Mouse (Mus musculus) right cerebral cortex, adult 2 months (tissue): ENCODE measurements around the gene S100a14.
A peak's percentile ranks its signal among the peaks of the same experiment; 100 is the strongest.

Source experiments
- DNase-seq, 2 experiments: peaks; one replicate each; pipeline ENCODE4 v3.0.0; 2021 to 2022; ENCODE audit warnings: low spot score in 2 of 2

S100a14 gene

DNA sequence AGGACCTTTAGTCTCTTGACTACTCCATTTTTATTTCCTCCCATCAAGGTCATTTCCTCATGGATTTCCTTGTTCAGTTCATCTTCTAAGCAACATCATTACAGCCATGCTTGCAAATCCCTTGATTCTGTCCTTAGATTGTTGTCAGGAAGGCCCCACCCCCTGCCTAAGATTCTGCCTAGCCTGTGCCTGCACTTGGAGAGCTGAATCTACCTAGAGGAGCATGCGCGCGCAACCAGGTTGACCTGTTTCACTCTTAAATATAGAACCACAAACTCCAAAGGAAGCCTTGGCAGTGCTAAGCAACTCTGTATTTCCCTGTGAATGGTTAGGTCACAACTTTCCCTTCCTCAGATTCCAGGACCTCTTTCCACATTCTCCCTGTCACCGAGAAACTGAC is 8.9 kb upstream of the S100a14 start:
- DNase-seq: no peak

DNA sequence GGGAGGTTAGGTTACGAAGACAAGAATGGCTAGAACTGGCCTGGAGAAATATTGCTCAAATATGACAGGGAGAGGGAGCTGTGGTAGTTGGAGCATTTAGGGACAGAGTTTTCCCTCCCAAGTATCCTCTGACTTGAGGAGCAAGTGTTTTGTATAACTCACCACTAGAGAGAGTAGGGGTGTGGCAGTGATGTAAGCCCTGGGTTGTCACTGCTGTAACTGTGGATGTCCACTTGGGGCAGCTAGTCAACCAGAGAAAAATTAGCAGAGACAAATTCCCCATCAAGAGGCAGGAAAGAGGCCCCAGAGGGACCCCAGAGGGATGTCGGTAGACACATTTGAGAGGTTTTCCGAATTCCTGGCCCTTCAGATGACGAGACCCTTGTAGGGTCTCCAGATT is 1.2 kb upstream of the S100a14 start:
- DNase-seq: peak in 1 of 2 experiments; percentile 44

DNA sequence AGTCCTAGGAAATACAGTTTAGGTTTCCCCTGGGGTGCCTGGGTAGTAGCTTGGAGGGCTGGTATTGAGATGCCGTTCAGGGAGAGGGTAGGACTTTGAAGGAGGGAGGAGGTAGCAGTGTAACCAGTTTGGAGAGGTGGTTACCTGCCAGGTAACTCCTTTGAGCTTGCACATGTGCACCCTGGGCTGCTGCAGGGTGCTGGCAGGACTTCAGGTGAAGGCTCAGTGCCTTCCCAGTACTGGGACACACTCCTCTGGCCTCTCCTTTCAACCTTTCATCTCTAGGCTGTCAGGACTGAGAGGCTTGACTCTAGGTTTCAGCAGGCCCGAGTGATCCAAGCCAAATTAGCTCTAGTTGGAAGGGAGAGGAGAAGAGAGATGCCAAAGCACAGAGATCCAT is 580 bp upstream of the S100a14 start:
- no peak for DNase-seq

DNA sequence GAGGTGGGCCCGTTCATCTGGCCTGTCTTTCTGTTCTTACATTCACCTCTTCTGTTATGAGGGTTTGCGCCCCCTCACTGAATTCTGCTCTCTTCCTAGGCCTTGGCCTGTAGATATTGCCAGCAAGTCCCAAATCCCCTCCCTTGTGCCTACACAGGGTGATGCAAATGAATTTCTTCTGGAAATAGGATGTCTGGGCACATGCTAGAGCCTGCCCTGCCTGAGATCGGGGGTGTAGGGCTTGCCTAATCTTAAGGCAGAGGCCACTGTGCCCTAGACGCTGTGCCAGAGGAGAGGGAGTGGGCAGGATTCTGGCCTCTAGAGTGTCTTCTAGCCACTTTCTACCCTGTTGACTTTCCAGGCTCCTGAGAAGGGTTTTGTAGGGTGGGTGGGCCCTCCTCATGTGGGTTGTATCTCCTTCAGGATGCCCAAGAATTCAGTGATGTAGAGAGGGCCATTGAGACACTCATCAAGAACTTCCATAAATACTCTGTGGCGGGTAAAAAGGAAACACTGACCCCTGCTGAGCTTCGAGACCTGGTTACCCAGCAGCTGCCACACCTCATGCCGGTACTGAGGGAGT is 726 bp downstream of the S100a14 start:
- DNase-seq: no peak

DNA sequence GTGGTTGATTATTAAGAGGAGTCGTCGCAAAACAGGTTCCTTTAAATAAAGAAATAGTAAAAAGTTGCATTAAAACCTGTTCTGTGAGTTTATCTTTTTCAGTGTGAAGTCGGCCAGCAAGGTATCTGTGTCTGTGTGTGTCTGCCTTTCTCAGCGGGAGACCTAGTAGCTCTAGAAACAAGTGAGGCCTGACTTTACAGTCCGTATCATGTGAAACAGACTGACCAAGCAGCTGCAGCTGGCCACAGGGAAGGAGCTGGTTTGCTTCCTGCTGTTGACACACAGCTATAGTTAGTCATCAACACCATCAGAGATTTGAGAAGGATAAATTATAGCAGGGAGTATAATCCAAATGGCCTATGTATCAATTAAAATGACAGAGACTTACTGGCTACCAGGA is 5.1 kb downstream of the S100a14 start:
- DNase-seq: no peak

DNA sequence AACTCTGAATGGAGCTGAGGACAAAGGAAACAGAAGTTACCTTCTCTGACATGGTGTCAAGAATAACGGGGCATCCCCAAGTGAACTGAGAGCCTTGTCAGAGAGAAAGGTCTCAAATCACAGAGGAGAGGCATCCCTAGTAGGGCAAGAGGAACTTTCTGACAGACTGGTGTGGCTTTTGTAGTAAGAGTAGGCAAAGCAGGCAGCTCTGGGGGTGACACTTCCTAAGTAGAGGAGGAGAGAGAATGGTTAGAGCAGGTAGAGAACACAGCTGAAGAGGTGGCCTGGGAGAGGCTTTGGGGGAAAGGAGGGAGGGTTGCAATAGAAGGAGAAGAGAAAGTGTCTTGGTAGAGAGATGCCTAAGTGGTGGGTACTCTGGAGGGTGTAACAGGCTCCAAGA is 8.8 kb downstream of the S100a14 start:
- DNase-seq: no peak

DNA sequence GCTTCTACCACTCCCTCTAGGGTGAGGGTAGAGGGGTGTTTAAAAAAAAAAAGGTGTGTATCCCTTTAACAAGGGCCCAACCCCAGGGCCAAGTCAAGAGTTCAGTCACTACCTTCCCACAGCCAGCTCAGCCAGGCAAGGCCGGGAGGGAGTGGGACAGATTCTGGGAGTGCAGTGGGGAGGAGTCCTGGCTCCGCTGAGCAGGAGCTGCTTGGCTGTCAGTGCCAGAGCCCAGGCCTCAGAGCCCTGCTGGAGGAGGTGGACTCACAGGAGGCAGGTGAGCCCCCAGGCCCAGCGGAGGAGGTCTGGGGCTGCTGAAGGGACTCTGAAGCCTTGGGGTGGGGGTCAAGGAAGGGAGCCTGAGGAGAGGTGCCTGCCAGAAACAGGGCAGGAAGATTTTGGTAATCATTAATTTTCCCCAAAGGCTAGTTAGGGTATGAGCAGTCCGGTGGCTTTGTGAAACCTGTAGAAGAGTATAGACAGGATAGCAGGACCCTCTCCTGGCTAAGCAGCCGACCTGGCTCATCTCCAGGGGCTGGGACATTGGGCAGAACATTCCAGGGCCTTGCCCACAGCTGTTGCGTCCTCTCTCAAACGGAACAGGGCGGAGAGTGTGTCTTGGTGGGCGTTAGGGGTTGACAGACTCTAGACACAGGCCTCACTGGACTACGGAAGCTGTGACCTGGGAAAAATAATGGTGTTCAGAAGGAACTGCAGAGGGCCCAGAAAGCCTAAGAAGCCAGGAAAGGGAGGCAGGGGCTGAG is 10.7 kb downstream of the S100a14 start, which contains the start of gene S100a16:
S100a16 (plus strand) TSS at position 114 of the 764 bp plus-strand sequence.
- DNase-seq: no peak

DNA sequence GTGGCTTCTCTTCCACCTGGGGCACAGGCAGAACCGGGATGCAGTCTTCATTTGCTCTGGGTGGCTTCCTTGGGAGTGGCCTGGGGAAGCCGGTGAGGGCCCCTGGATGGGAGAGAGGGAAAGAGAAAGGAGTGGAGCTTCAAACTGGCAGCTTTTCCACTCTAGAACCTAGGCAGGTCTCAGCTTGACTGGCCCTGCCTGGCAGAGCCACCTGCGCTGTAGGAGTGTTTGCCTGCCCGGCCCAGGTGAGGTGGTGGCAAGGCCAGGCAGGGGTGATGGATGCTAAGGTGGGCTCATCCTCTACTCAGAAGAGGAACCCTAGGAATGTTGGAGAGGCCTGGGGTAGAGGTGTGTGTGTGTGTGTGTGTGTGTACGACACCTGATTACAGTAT is 11.2 kb downstream of the S100a14 start:
- DNase-seq: no peak

DNA sequence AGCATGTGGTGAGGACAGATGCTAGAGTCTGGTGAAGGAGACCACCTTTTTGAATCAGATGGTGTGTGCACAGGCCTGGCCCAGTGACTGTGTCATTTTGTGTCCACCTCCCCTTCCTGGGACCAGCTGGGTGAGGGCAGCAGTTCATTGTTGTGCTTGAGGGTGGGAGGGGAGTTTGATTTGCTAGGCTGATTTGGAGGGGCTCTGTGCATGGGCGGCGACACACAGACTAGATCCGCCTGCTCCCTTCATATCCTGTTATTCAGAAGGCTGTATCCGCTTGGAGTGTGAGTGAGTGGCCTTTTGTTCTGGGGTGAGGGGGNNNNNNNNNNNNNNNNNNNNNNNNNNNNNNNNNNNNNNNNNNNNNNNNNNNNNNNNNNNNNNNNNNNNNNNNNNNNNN is 14.2 kb downstream of the S100a14 start:
- DNase-seq: no peak

DNA sequence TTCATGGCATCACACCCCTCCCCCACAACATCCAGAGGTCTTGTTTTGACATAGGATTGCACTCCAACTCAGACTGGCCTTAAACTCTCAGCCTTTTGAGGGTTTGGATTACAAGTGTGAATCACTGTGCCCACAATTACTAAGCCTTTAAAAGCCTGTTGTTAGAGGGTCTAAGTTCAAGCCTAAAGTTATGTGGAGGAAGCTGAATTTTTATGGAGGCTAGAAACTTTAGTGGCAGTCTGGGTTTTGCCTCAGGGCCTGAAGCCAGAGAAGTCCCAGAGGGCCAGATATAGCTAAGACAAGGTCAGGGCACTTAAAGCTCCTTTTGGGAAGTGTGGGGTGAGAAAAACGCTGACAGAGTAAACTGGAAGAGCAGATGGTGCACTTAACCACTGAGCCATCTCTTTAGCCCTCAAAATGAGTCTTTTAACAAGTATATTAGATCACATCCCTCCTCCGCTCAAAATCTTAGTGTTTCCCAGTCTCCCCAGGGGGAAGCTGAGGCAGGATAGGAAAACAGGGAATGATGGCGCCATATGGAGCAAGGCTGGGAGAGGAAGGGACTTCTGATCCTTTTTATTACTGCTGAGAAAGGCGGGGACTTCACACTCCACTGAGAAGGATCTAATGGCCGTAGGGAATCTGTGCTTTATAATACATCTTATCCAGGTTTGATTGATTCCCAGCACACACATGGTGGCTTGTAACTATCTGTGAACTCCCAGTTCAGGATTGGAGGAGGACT is 23.2 kb downstream of the S100a14 start:
- no peak for DNase-seq

DNA sequence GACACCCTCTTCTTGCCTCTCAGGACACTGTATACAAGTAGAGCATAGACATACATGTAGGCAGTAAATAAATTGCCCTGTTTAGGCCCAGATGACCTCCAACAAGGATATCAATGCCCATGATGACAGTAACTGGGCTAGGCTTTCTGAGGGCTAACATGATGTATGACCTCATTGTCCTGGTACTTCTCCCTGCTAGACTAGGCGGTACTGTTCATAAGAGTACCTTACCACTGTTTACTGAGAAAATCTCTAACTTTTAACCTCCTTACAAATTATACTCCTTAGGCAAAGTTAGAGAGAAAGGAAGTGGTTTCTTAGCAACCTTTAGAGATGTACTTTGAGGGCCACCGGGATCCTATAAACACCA is 23.8 kb downstream of the S100a14 start:
- DNase-seq: no peak

DNA sequence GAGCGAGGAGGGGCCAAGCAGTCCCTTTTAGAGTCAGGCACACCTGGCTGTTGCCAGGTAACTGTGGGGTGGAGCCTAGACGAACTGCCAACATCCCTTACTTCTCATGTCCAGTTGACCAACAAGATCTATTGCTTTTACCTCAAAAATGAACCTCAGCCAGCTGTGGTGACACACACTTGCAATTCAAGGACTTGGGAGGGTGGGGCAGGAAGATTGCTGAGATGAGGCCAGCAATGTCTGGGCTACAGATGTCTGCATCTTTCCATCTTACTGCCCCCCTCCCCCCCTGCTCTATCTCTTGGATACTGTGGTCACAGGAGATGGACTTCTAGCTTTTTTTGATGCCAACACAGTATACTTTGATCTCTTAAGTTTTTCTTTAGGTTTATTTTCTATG is 25.6 kb downstream of the S100a14 start:
- DNase-seq: no peak

DNA sequence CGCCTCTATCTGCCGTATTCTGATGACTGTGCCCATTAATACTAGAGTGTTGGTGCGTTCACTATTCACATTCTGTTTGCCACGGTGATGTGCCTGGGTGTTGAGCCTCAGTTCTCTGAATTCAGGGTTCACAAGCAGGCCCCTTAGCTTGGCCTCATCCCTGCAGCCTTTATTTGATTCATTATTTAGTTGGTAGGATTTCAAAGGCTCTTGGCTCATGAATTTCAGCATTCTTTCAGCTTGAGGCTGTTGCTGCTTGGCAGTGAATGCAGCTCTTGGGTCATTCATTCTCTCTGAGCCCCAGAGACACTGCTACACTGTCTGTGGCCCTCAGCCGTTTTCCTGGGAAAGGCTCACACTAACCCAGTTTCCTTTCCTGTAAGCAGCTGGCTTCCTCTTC is 29.3 kb downstream of the S100a14 start:
- DNase-seq: peak; percentile 21 to 30

DNA sequence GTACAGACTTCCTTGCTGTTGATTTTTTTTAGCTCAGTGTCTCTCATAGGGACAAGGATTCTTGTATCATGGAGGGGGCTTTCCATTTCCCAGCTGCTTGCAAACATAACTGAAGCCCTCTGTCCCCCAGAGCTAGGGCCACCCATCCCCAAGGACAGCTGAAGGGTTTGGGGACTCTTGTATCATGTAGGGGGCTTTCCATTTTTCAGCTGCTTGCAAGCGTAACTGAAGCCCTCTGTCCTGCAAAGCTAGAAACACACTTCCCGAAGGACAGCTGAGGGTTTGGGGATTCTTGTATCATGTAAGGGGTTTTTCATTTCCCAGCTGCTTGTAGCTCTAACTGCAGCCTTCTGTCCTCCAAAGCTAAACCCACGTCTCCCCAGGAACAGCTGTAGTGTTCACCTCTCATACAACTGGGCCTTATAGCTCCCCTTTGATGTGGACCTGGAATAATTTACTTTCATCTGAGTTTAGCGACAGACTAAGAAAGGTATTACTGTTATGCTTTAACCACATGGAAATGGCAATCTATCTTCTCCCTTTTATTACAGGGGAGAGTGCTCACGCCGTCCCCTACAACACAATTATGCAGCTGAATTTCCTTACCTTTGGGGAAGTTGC is 33.5 kb downstream of the S100a14 start, which contains the start of gene S100a3:
S100a3 (plus strand) TSS at position 571 of the 621 bp plus-strand sequence.
- no peak for DNase-seq

DNA sequence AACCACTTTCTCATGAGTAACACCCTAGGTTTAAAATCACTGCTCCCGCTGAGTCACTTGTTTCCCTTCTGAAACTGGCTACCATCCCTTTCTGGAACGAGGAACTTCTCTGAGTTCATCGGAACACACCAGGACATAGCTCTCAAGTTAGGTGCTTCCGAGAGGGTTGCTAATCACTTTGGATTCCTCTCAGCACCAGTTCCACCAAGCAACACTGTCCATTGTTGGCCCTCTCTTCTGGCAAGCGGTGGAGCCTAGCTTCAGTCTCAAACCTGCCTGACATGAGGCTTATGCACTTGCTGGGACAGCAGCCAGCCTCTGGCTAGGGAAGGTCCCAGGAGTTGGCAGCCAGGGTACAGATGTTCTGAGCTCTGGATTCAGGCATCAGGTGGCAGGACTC is 48.0 kb downstream of the S100a14 start:
- DNase-seq: no peak

DNA sequence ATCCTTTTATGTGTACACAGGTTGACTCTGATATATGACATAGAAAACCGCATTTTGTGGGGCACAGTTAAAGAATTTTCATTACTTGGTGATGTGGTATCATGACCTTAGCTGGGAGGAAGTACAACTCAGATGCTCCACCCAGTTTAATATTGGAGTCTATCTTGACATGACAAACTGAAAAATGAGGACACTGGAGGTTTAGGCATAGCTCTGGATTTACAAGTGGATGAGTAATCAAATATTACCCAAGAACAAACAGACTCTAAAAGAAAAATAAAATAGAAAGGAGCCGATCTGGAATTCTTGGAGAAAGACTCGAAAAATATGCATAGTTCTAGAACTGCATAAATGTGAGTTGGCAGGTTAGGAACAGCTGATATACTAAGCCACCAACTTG is 48.7 kb downstream of the S100a14 start:
- no peak for DNase-seq

DNA sequence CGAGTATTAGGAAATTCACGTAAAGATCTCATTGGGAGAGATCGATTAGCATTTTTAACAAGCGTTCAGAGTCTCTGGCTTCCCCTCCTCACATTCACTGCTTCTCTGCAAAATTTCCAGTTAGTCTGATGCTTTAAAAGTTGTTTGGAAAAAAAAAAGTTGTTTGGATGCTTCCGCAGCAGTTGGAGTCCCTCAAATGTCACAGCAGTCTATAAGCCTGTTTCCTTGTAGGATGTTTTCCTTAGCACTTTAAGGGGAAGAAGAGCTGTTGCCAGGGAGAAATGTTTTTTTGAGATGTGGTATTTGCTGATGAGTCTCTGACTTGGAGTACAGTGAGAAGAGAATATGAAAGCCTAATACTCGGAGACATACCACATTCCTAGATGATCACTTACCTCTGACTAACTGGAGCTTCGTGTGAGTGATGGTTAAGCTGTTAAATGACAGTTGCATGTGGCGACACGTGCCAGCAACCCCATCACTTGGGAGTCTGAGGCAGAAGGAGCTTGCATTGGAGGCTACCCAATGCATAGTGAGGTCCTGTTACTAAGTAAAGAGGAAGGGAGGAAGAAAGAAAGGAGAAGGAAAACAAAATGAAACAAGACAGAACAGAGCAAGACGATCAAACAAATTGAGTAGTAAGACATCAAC is 49.8 kb downstream of the S100a14 start:
- no peak for DNase-seq
